Mouse (Mus musculus) kidney, adult 2 months (tissue): ENCODE results near the gene Apod.

ENCODE experiments used
- CTCF ChIP-seq: fragments of 200-500 bp; conservative IDR thresholded peaks from 2 replicates; pipeline ENCODE4 v1.5.1; 2011; ENCODE audit warnings: low read depth, mild to moderate bottlenecking, control low read depth, low read length, moderate library complexity, mixed read lengths; ENCODE audit not compliant: insufficient read depth, insufficient read length
- POLR2A ChIP-seq: fragments of 200-500 bp; IDR thresholded peaks from one replicate; pipeline ENCODE4 v1.6.1; 2011; ENCODE audit warnings: low read depth, low read length, control low read depth

DNA sequence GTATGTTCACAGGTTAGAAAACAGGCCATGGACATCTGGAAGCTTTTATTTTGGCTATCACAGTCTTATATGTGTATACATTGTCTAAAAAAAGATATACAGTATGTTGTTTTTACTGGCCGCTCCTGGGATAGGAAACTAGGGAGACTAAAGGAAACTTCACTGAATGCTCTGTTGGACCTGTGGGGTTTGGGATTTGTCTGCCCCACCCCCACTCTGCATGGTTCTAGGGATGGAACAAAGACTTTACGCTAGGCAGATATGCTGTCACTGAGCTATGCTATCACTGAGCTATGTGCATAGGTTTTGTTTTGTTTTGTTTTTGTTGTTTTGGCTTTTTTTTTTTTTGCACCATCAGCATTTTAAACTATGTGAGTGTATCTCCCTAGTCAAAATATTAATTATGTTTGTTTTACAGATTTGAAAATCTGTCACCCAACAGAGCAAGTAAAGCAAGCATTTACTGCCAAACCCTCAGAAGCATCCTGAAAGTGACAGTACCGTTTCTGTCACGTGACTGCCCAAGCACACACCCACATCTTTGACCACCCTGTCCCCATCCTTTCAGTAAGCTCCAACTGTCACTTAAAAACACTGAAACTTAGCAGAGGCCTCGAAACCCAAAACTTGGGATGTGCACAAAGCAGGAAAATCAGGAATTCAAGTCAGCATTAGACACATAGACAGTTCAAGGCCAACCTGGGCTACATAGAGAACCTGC is 9.2 kb downstream of the Apod start:
- TF ChIP-seq CTCF = no peak
- no peak for TF ChIP-seq POLR2A
